Mouse (Mus musculus): ENCODE data around the gene BC034090. TPM values are rescaled to one million over a fixed set of nuclear protein-coding genes. Genes with fewer than 3 reads are reported as not detected.

BC034090 gene
- polyA plus RNA-seq, 1 experiment, result 7.5 TPM

DNA sequence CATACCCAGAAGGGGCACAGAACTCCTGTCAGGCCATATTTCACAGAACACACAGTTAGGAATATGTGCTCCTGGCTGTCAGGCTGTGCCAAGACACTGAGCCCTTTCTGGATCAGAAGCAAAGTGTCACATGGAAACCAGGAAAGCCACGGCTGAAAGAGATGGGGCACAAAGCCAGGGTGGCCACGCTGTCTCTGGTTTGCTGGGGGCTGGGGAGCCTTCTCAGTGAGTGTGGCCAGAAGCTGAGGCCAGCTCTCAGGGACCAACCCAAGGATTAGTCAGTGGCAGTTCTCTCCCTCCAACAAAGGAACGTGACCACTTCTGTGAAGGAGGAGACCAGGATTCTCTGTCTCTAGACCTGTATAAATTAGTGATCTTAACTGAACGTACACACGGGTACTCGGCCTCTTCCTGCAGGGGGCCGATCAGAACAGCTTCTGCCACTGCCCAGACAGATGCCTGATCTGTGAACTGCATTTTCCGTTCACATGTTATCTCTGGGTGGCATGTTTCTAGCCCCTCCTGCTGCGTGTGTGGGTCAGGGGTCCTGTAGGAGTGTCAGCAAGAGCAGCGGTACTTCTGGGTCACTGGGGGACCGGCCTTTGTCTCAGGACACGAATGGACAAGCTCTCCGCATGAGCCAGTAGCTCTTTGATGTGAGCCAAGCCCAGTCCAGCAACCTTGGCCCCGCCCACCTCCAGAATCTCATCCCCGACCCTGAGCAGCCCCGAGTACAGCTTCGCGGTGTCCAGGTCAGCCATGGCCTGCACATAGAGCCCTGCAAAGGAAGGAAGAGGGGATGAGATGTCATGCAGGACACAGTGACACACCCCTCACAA lies 31.1 kb downstream of the BC034090 start:
- H3K4me1 ChIP-seq (ENCODE audit: control insufficient read depth, insufficient read depth, insufficient read length, low read length), result peaks cover 14% of the 10 kb centered on the region
- H3K4me3 ChIP-seq (ENCODE audit: insufficient read depth, low read depth, low read length), result no peak overlapping the region
- H3K27ac ChIP-seq (replicated peaks; ENCODE audit: low read depth, low read length), result no peak overlapping the region

DNA sequence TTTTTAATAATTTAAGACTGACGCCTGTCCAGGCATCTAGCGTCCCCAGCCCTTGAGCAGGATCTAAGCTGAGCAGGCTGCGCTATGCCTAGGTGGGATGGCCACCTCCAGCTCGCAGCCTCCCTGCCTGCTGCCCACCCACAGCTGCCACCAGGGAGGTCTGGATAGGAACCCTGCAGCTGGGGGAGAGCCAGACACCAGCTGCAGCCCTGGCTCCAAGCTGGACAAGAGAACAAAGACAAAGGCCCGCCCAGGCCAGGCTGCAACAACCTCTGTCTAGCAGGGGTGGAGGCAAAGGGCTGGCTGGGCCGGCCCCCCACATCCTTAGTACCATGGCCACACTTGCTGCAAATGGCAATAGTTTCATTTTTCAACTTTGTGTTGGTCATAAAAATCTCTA lies 31.8 kb downstream of the BC034090 start:
- no peak overlapping the region for H3K27ac ChIP-seq (replicated peaks; ENCODE audit: low read depth, low read length)
- H3K4me3 ChIP-seq (ENCODE audit: insufficient read depth, low read depth, low read length), result no peak overlapping the region
- peaks cover 14% of the 10 kb centered on the region for H3K4me1 ChIP-seq (ENCODE audit: control insufficient read depth, insufficient read depth, insufficient read length, low read length)

DNA sequence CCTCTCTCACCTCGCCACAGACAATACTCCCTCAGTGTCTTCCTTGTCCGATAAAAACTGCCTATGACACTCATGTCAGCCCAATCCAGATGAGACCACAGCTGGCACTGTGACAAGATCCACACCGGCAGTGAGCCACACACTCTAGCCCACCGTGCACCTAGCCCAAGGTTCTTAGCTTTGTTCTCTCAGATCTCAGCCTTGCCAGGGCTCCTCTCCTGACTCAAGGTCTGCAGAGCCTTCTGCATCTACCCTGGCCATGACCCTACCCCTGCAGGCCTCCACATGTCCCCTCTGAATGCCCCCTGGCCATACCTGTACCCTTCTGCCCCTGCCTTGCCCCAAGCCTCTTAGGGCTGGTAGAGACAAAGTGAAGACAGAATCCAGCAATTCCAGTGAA lies 32.2 kb downstream of the BC034090 start:
- Histone ChIP-seq H3K4me1 (ENCODE audit: control insufficient read depth, insufficient read depth, insufficient read length, low read length) (peaks cover 14% of the 10 kb centered on the region), H3K27ac (replicated peaks; ENCODE audit: low read depth, low read length) (no peak overlapping the region)

DNA sequence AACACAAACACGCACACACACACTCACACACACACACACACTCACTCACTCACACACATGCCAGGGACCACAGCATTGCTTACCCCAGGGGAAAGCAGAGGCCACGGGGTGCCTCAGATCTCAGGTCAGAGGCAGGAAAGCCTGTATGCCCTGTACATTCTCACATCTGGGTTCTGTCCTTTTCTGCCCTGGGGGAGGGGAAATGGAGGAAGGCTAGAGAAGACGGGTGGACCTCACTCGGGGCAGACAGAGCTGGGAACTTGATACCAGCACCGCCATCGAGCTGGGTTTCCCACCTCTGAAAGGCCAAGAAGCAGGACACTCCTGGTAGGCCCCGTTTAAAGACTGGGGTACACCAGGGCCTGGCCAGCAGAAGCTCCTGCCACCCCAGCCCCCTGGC lies 33.2 kb downstream of the BC034090 start:
- H3K4me1 ChIP-seq (ENCODE audit: control insufficient read depth, insufficient read depth, insufficient read length, low read length), result peaks cover 14% of the 10 kb centered on the region
- no peak overlapping the region for H3K27ac ChIP-seq (replicated peaks; ENCODE audit: low read depth, low read length)
- H3K4me3 ChIP-seq (ENCODE audit: insufficient read depth, low read depth, low read length), result no peak overlapping the region

More for the DNA sequence above, 32.2 kb downstream of the BC034090 start:
- H3K4me3 ChIP-seq (ENCODE audit: insufficient read depth, low read depth, low read length), result no peak overlapping the region

DNA sequence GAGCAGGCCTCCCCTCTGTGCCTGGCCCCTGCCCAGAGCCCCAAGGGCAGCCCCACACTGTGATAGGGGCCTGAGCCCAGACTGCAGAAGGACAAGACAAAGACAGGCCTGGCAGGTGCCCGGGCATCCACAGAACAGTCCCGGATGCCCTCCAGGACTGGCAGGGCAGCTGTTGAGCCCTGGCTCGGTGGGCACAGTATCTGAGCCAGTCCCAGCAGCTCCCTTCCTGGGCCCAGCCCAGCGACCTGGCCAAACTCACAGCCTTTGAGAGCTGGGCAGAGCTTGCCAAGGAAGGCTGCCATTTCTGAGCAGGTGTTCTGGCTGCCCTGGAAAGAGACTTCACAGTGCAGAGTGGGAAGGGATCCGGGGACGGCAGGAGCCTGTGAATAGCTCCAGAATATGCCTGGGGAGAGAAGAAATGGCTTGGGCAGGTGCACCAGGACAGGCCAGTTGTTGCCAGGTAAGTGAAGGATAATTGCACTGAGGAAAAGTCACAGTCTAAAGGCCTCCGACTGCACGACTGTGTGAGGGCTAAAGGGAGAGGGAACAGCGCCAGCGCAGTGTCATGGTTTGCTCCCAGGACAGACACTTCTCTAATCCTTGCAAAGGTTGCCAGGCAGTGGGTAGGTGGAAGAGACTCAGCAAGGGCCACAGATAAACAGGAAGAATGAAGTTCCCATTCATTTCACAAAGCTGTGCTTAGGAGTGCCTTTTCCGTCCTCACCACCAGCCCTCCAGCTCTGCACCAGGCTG lies 34.1 kb downstream of the BC034090 start:
- H3K4me1 ChIP-seq (ENCODE audit: control insufficient read depth, insufficient read depth, insufficient read length, low read length), result peaks cover 14% of the 10 kb centered on the region
- H3K4me3 ChIP-seq (ENCODE audit: insufficient read depth, low read depth, low read length), result no peak overlapping the region
- H3K27ac ChIP-seq (replicated peaks; ENCODE audit: low read depth, low read length), result no peak overlapping the region

- Histone ChIP-seq H3K4me3 (ENCODE audit: insufficient read depth, low read depth, low read length) (no peak overlapping the region), H3K27ac (replicated peaks; ENCODE audit: low read depth, low read length) (no peak overlapping the region), H3K4me1 (ENCODE audit: control insufficient read depth, insufficient read depth, insufficient read length, low read length) (peaks cover 4% of the 10 kb centered on the region)
Measured at GRCm38 (mm10) chr1:155207859-155208258, 36.4 kb downstream of the BC034090 start.

GRCm38 (mm10) chr1:155205822-155206660 lies 38.2 kb downstream of the BC034090 start:
- H3K27ac ChIP-seq (replicated peaks; ENCODE audit: low read depth, low read length), result no peak overlapping the region
- no peak overlapping the region for H3K4me3 ChIP-seq (ENCODE audit: insufficient read depth, low read depth, low read length)
- H3K4me1 ChIP-seq (ENCODE audit: control insufficient read depth, insufficient read depth, insufficient read length, low read length), result peaks cover 13% of the 10 kb centered on the region

- Histone ChIP-seq H3K27ac (replicated peaks; ENCODE audit: low read depth, low read length) (no peak overlapping the region), H3K4me3 (ENCODE audit: insufficient read depth, low read depth, low read length) (no peak overlapping the region), H3K4me1 (ENCODE audit: control insufficient read depth, insufficient read depth, insufficient read length, low read length) (peaks cover 15% of the 10 kb centered on the region)
Measured at GRCm38 (mm10) chr1:155205311-155205710, 38.9 kb downstream of the BC034090 start.

DNA sequence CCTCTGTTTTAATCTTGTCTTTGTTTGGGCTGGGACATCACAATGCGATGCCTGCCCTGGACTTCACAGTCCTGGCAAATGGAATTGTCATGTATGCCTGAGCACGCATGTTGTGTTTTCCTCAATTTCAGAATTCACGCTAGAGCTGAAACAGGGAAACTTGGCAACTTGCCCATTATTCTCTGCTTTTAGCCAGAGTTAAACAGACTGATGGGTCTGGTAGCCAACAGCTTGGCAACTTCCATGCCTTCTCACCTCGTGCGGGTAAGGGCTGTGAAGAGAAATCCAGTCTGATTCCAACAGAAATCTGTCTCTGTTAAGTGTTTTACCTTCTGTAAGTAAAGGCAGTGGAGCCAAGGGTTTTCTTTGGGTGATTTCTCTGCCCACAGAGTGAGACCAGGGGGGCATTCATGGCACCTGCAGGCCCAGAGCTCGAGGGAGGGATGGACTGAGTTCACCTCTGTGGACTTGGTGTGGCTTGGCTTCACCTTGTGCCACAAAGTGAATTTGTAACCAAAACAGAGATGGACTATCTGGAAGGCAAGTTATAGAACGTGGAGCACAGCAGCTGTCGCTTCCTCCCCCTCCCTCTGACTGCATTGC lies 39.6 kb downstream of the BC034090 start:
- H3K4me1 ChIP-seq (ENCODE audit: control insufficient read depth, insufficient read depth, insufficient read length, low read length), result peaks cover 15% of the 10 kb centered on the region
- no peak overlapping the region for H3K27ac ChIP-seq (replicated peaks; ENCODE audit: low read depth, low read length)
- no peak overlapping the region for H3K4me3 ChIP-seq (ENCODE audit: insufficient read depth, low read depth, low read length)

- Histone ChIP-seq H3K4me3 (ENCODE audit: insufficient read depth, low read depth, low read length) (no peak overlapping the region), H3K4me1 (ENCODE audit: control insufficient read depth, insufficient read depth, insufficient read length, low read length) (peaks cover 15% of the 10 kb centered on the region), H3K27ac (replicated peaks; ENCODE audit: low read depth, low read length) (no peak overlapping the region)
Measured at GRCm38 (mm10) chr1:155203954-155204353, 40.3 kb downstream of the BC034090 start.

- Histone ChIP-seq H3K4me1 (ENCODE audit: control insufficient read depth, insufficient read depth, insufficient read length, low read length) (peaks cover 15% of the 10 kb centered on the region), H3K4me3 (ENCODE audit: insufficient read depth, low read depth, low read length) (no peak overlapping the region)
Measured at GRCm38 (mm10) chr1:155203101-155203500, 41.1 kb downstream of the BC034090 start.

GRCm38 (mm10) chr1:155202472-155202871 lies 41.8 kb downstream of the BC034090 start:
- Histone ChIP-seq H3K27ac (replicated peaks; ENCODE audit: low read depth, low read length) (no peak overlapping the region), H3K4me1 (ENCODE audit: control insufficient read depth, insufficient read depth, insufficient read length, low read length) (peaks cover 15% of the 10 kb centered on the region), H3K4me3 (ENCODE audit: insufficient read depth, low read depth, low read length) (no peak overlapping the region)

More at GRCm38 (mm10) chr1:155203101-155203500, 41.1 kb downstream of the BC034090 start:
- H3K27ac ChIP-seq (replicated peaks; ENCODE audit: low read depth, low read length), result no peak overlapping the region

- Histone ChIP-seq H3K4me1 (ENCODE audit: control insufficient read depth, insufficient read depth, insufficient read length, low read length) (peaks cover 15% of the 10 kb centered on the region), H3K27ac (replicated peaks; ENCODE audit: low read depth, low read length) (no peak overlapping the region), H3K4me3 (ENCODE audit: insufficient read depth, low read depth, low read length) (no peak overlapping the region)
Measured at GRCm38 (mm10) chr1:155201914-155202313, 42.3 kb downstream of the BC034090 start.

- H3K4me1 ChIP-seq (ENCODE audit: control insufficient read depth, insufficient read depth, insufficient read length, low read length), result peaks cover 15% of the 10 kb centered on the region
- no peak overlapping the region for H3K27ac ChIP-seq (replicated peaks; ENCODE audit: low read depth, low read length)
Measured at GRCm38 (mm10) chr1:155201373-155201879, 42.8 kb downstream of the BC034090 start.

More at GRCm38 (mm10) chr1:155201373-155201879, 42.8 kb downstream of the BC034090 start:
- no peak overlapping the region for H3K4me3 ChIP-seq (ENCODE audit: insufficient read depth, low read depth, low read length)
